Mouse (Mus musculus): ENCODE data around the gene Cyp8b1.

Gene Cyp8b1

DNA sequence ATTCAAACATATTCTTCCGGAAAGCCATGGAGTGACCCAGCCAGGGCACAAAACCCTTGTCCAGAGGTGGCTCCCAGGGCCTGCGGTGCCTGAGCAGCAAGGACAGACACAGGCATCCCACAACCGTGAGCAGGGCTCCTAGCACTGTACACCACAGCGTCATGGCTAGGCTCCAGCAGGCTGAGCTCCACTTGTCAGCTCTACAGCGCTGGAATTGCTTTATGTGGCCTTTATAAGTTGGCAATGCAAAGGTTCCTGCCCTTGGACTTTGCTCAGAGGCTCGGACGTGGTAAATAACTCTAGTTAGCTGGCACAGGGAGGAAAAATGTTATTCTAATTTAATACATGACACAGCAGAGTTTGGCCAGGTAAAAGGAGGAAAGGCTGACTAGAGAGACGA, at the start of gene Cyp8b1:
Gene Cyp8b1 (minus strand): TSS at position 204 of the 400 bp plus-strand sequence.
- no peak for DNase-seq (ENCODE audit: low spot score in 2 of 2)

DNA sequence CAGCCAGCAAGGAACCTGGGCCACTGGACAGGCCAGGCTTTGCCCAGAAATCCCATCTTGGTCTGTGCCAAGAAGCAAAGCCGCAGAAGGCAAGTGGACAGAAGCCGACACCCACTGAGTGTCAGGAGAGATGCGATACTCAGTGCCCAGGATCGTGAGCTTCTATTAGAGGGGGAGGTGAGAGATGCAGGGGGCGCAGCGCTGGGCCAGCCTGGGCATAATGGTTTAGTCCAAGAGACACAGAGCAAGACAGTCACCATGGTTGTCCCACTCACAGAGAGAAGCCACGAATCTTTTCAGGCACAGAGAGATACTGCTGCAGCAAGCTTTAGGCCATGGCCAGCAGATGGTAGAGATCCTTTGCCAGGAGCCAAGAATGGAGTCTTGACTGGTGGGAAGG, 48.8 kb upstream of the Cyp8b1 start:
- no peak for DNase-seq (ENCODE audit: low spot score in 2 of 2)

DNA sequence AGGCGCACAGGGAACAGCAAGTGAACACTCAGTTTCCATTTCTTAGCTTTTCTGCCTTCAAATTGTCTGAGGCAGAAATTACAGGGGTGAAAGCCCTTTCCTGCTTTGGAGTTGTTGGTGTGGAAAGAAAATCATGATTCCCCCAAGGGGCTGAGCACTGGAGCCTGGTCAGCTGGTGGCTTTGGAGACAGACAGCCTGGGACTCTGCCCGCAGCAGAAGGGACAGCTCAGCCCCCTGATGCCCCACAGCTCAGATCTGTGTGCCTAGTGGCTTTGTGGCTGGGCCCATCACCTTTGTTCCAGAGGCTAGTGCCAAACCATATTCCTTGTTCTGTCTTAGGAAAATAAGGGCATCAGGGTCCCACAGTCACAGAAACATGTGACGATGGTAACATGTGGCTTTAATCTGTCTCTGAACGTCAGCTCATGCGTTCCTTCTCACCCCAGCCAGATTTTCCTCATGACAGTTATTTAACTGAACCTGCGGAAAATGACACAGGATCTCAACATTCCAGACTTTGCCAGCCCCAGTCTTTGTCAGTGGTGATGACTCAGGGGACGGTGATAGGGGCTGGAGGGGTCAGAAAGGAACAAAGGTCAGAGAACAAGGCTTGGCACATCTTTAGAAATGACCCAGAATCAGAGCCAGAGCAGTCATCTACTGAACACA, 44.0 kb upstream of the Cyp8b1 start:
- no peak for DNase-seq (ENCODE audit: low spot score in 2 of 2)

DNA sequence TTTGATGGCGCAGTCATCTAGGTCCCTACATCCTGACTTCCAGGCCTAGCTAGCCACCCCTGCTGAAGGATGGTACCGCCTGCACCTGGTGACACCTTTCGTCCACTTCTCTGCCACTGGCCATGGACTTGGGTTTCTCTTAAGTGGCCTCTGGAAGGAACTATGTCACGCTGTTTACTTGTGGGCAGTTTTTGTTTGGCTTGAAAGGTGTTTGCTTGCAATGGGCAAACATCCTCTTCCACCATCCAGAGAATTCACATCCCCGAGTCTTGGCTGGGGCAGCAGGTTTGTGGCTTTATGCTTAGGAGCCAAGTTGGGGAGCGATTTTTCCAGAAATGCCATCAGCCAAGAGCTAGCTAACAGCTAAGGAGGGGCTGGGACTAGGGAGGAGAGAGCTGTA, 36.5 kb upstream of the Cyp8b1 start:
- DNase-seq (ENCODE audit: low spot score in 2 of 2), result no peak

DNA sequence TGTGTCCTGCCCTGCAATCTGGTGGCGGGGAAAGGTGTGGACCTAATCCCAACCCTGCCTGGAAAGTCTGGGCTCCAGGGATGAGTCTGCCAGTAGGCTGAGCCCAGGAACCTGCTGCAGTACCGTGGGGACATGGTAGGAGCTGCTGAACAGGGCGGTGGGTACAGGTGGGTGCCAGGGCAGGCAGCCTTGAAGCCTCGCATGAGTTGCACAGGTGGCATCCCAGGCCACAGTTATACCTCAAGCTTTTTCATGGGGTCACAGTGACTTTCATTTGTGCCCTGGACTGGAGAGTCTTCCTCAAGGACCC, 35.0 kb upstream of the Cyp8b1 start:
- no peak for DNase-seq (ENCODE audit: low spot score in 2 of 2)

DNA sequence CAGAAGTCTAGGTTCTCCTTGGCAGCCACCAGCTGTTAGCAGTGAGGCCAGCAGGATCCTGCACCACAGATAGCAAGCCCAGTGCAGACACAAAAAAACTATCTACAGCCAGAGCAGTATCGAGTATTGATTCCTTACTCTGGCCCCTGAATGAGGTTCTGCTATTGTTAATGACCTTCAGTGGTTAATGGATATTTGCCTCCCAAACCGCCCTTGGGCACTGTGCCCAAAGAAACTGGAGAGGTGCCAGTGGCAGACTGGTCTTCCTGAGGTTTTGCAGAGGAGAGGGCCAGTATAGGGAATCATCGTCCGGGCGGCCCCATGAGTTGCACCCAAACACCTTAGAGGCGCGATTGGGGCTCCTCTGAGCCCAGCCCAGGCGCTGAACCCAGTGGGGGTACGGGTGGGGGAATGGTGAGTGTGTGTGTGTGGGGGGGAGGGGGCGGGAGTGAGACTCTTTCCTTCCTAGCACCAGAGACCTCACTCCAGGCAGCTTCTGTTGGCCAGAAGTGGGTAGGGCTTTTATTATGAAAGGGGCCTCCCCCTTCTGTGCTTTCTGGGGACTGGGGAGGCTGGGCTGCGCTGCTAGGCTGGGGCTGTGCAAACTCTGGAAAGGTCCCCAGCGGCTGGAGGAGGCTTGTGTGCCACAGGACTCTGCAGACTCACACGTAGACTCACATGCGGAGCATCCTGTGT, 34.5 kb upstream of the Cyp8b1 start, which contains the start of gene Fam198a:
Gene Fam198a (plus strand): TSS at position 571 of the 696 bp plus-strand sequence.
- no peak for DNase-seq (ENCODE audit: low spot score in 2 of 2)

DNA sequence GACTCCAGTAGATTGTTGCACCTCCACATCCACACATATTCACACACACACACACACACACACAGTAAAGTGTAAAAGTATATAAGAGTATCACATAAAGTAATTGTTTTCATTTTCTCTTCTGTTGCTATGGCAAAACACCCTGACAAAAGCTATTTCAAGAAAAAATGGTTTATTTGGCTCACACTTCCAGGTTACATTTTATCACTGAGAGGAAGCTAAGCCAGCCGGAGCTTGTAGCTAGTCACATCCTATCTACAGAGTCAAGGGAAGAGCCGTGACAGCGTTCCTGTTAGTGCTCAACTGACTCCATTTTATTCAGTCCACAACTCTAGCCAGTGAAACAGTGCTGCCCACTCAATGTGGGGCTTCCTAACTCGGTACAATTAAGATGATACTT, 32.3 kb upstream of the Cyp8b1 start:
- DNase-seq (ENCODE audit: low spot score in 2 of 2), result no peak

DNA sequence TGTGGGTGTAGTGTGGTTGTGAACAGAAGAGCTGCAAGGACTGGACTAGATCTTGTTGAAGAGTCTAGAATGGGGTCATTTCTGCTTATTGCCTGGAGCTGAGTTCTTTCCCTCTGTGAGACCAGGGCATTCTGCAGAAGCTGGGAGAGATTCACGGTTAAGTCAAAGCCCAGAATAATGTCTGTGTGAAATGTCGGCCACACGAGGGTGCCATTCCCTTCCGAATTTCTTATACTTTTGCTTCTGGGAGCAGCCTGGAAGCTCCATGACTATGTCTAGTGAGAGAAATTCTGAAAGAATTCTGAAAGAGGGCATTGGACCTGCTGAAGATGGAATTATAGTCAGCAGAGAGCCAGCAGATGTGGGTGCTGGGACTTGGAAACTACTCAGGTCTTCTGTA, 31.7 kb upstream of the Cyp8b1 start:
- peak; percentile 51 to 80 for DNase-seq (ENCODE audit: low spot score in 2 of 2)

DNA sequence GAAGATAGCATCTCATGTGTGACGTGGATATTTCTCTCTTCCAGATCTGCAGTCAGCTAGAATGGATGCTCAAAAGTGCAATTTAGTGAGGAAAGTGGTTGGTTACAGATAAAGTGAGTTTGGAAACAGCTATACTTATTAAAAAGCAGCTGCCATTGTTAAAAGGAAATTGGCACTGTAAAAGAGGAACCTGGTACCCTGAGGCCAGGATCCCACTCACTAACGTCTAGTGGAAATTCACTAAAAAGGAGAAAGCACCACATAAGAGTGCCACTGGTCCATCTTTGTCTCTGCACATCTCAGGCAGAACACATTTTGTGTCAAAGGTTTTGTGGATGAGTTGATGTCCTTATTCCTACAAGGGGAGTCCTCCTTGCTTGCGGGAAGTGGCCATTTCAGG, 27.5 kb upstream of the Cyp8b1 start:
- DNase-seq (ENCODE audit: low spot score in 2 of 2), result no peak

DNA sequence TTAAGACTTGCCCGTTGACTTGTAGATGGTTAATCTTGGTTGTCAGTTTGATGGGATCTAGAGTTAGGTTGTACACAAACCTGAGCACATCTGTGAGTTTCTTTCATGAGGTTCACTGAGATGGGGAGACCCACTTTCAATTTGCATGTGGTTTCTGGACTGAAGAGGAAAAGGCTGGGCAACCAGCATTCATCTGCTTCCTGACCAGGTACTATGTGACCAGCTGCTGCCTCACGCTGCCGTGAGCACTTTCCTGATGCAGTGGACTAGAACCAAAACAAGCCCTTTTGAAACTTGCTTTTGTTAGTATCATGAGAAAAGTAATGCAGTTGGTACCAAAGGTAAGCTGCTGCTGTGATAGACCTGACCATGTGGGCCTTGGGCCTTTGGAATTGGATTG, 26.9 kb upstream of the Cyp8b1 start:
- DNase-seq (ENCODE audit: low spot score in 2 of 2), result no peak

DNA sequence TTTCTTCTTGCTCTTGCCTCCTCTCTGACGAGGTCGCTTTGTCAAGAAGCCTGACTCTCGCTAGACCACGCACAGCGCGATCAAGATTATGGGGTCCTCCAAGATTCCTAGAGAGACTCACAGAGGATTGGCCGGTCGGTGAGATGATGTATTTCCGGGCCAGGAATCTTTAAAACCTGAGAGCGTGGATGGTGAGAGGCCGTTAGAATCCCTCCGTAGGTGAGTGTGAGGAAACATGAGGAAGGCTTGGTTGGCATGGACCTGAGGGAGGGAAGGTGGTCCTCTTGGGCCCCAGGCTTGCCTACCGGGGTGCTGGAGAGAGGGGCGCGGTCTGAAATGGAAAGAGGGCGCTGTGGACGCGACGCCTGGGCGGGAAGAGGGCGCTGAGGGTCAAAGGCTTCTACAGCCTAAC, 21.8 kb upstream of the Cyp8b1 start:
- no peak for DNase-seq (ENCODE audit: low spot score in 2 of 2)

DNA sequence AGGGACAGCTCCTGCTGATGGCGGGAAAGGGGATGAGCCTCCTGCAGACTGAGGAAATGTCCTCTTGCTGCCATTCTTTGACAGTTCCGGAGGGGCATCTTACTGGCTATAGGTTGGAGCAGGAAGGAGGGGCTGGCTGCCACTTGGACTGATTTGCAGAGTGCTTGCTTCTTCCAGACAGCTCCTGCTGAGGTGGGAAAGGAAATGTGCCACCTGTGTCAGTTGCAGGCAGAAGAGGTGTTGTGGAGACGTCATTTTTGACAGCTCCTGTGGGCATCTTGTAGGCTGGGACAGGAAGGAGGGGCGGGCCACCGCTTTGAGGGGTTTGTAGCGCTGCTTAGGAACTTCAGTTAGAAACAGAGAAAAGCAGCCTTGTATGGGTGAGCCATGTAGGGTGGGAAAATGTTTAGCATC, 21.4 kb upstream of the Cyp8b1 start:
- no peak for DNase-seq (ENCODE audit: low spot score in 2 of 2)

DNA sequence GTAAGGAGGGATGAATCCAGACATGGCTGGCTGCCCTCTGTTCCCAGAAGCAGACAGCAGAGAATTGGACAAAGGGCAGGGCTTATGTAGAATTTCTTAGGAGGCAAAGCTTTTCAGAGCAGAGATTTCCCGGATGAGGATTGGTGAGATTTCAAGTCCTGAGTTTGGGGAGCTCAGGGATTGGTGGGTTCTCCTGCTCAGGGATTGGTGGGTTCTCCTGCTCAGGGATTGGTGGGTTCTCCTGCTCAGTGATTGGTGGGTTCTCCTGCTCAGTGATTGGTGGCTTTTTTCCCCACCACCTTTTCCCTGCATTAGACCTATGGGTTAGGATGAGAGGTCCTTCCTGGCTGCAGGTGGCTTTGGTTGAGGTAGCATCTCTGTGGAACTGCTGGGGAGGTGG, 20.8 kb upstream of the Cyp8b1 start:
- no peak for DNase-seq (ENCODE audit: low spot score in 2 of 2)

DNA sequence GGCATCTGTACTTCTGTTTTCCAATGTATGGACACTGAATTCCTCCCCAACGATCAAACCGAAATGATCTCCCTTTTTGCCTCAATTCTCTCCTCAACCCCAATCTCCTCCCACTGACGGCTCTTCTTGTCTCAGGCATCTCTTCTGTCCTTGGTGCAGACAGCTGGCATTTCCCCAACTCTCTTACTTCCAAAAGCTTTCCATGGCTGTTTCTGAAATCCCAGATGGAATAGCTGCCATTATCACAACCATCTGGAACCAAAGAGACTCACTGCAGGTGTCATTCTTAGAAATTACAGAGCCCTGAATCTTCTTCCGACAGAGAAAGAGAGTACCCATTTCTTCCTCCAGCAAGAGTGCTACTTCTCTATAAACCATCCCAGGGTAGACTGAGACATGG, 18.8 kb upstream of the Cyp8b1 start:
- no peak for DNase-seq (ENCODE audit: low spot score in 2 of 2)

DNA sequence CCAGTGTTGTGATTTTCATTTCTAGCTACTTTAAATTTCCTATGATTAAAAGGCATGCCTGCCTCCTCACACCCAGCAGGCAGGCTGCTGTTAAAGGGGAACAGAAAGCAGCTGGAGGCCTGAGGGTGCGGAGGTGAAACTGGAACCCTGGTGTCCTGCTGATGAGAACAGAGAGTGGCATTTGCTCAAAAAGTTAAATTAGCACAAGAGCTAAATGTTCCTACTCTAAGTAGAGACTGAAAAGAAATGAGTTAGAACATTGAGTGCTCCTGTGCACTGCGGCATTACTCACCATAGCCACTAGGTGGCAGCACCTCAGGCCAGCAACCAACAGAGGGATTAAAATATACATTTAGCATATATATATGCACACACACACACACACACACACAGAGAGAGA, 12.4 kb upstream of the Cyp8b1 start:
- peak; percentile 46 to 48 for DNase-seq (ENCODE audit: low spot score in 2 of 2)

DNA sequence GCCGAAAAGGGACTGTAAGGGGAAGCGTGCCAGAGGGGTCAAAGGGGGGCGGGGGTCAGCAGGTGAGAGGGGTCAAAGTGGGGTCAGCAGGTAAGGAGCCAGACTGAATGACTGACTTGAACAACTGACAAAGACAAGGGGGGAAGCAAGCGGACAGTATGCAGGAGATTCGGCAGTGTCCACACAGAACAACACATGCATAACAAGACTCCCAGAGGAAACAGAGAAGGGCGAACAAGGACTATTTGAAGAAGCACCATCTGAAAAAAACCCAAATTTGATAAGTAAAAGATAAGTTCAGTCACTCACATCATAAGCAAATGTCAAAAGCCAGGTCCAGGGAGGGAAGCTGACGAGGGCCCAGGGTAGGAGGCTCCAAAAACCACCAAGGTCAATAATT, 11.6 kb upstream of the Cyp8b1 start:
- no peak for DNase-seq (ENCODE audit: low spot score in 2 of 2)

DNA sequence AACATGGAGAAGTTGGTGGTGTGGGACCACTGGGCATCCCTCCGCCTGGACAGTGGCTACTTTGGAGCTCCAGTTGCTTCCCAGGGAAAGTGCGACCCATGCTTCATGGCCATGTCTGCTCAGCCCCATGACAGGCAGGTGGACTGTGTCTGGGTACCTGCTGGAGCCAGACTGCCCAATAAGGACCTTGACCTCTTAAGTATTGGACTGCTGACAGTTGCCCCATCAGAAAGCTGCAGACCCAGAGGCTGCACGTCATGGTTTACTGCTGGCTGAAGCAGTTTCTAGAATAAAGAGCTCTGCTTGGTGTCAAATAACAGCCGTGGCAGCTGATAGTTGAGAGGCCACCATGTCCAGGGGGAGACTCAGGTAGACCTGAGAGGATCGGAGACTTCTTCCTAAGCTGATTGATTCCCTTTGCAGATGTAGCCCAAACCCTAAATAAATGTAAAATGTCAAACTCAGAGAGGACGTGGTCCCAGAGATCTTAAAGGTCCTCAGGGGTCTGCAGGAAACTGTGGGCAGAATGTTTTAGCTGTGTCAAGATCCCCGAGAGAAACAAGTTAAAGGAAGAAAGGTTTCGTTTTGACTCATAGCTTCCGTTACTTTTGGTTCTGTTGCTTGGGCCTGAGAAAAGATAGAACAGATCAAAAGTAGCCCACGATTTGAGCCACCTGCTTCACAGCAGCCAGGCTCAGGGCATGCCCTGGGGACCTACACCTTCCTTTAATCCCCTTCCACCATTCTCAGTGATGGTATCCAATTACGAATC, 10.7 kb upstream of the Cyp8b1 start:
- no peak for DNase-seq (ENCODE audit: low spot score in 2 of 2)

DNA sequence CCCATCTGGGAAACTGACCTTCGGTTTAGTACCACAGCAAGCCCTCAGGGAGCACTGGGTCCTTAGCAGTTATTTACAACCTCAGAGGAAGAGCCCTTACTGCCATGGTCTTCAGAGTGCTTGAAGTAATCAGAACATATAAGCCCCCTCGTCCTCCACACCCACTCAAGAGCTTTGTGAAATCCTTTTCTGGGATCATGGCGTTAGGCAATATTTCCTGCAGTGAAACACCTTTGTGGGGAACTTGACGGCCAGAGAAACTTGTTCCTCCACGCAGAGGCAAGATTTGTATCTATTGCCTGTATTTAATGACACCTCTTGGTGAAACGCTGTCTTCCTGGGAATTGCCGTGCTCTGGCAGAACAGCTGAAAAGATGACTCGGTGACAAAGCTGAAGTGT, 9.9 kb upstream of the Cyp8b1 start:
- DNase-seq (ENCODE audit: low spot score in 2 of 2), result no peak

DNA sequence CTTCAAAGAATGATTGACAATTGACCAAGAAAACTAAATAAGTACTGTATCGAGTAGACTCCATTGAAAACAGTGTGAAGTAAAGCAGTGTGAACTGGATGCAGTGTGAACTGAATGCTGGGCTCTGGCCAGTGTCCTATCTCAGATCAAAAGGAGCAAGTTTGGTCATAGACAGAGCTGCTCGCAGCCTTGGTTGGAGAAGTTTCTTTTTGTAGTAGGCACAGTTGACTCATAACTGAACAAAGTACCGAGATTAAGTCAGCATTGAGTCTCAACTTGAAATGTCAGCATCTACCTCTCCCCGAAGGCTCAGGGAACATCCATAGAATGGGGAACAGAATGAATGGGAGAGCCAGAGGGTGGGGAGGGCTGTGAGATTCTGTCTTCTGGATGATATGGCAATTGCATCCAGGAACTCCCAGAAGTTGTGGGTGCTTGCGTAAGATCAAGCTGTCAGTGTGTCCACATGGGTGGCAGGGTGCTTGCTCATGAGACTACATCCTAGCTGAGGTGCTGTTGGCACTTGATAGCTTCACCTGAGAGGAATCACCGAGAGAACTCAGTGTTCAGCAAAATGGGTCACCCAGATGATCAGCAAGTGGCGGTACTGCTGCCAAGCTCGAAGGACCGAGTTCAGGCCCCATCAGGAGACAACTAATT, 8.9 kb upstream of the Cyp8b1 start:
- DNase-seq (ENCODE audit: low spot score in 2 of 2), result no peak

DNA sequence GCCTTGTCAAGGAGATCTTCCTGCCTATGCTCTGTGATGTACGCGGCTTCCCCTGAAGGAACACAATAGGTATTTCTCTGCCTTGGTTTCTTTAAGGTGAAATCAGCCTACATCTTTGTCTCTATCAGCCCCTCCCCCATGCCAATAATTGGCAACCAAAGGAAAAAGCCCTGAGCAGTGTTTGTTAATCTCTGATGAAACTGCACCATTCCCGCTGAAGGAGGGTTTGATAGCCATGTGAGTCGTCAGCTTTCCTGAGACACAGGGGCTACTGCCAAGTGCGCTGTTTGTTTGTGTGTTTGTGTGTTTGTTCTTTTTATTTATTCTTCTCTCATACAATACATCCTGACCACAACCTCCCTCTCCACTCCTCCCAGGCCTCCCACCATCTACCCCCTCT, 7.8 kb upstream of the Cyp8b1 start:
- no peak for DNase-seq (ENCODE audit: low spot score in 2 of 2)

DNA sequence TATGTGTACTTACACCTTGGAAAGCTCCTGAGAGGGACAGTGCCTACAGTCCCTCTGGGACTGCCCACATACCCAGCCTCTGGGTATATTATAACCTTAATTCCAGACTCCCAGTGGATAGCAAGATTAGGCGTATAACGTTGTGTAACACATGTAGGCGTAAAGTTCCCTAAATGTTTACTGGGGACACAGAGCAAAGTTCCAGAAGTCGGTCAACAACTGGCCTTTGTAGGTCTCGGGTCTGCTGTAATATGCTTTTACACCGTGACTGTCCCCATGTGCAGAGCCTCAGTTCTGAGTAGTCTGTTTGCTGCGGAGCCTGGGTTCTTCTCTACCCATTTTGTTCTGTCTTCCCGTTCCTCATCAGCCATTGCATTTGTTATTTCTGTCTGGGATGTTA, 7.3 kb upstream of the Cyp8b1 start:
- DNase-seq (ENCODE audit: low spot score in 2 of 2), result no peak

DNA sequence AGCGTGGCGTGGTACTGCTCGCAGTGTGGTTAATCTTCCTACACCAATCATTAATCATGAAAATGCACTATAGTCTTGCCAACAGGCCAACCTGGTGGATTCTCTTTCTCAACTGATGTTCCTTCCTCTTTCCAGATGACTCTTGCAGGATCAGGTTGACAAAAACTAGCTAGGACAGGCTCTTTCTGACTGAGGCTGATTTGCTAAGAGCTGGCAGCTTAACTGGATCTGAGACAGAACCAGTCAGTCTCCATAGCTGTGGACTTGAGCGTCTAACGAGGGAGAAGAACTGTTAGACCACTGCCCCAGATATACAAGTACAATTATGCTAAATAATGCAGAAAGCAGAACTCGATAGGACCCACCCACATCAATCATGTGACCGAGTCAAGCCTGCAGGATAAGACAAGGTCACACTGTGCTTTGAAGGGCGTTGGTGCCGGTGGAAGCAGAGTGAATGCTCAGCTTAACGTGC, 3.0 kb upstream of the Cyp8b1 start:
- no peak for DNase-seq (ENCODE audit: low spot score in 2 of 2)

All from frontal cortex, postnatal 14 days (tissue).